Mouse (Mus musculus): Measurements from ENCODE around the gene Antxrl.

Antxrl gene

GRCm38 (mm10) chr14:34052516-34052915 lies at the start of gene Antxrl:
Gene Antxrl (plus strand): TSS chr14:34052707.
- no peak for DNase-seq (ENCODE audit: inconsistent ontology term)

- DNase-seq (ENCODE audit: inconsistent ontology term): no peak
Measured at GRCm38 (mm10) chr14:34015063-34015462, 37.4 kb upstream of the Antxrl start, which contains the start of gene Gm30083. Gene Gm30083 (minus strand): TSS chr14:34015182.

- no peak for DNase-seq (ENCODE audit: inconsistent ontology term)
Measured at GRCm38 (mm10) chr14:34016381-34016780, 36.1 kb upstream of the Antxrl start, which contains the start of gene Gm5460. Gene Gm5460 (plus strand): TSS chr14:34016758.

- DNase-seq (ENCODE audit: inconsistent ontology term): no peak
Measured at GRCm38 (mm10) chr14:34016938-34017337, 35.6 kb upstream of the Antxrl start.

- DNase-seq (ENCODE audit: inconsistent ontology term): no peak
Measured at GRCm38 (mm10) chr14:34026710-34027109, 25.8 kb upstream of the Antxrl start.

- DNase-seq (ENCODE audit: inconsistent ontology term): peak; percentile 11
Measured at GRCm38 (mm10) chr14:34033841-34034610, 18.5 kb upstream of the Antxrl start.

- DNase-seq (ENCODE audit: inconsistent ontology term): no peak
Measured at GRCm38 (mm10) chr14:34041241-34041640, 11.3 kb upstream of the Antxrl start.

GRCm38 (mm10) chr14:34043341-34043740 lies 9.2 kb upstream of the Antxrl start:
- DNase-seq (ENCODE audit: inconsistent ontology term): no peak

GRCm38 (mm10) chr14:34050101-34050779 lies 2.3 kb upstream of the Antxrl start:
- no peak for DNase-seq (ENCODE audit: inconsistent ontology term)

GRCm38 (mm10) chr14:34071665-34072064 lies 19.2 kb downstream of the Antxrl start:
- DNase-seq (ENCODE audit: inconsistent ontology term): no peak

- DNase-seq (ENCODE audit: inconsistent ontology term): no peak
Measured at GRCm38 (mm10) chr14:34075346-34075745, 22.8 kb downstream of the Antxrl start.

- no peak for DNase-seq (ENCODE audit: inconsistent ontology term)
Measured at GRCm38 (mm10) chr14:34077222-34077621, 24.7 kb downstream of the Antxrl start.

GRCm38 (mm10) chr14:34078293-34078692 lies 25.8 kb downstream of the Antxrl start:
- no peak for DNase-seq (ENCODE audit: inconsistent ontology term)

- DNase-seq (ENCODE audit: inconsistent ontology term): peak; percentile 68
Measured at GRCm38 (mm10) chr14:34080321-34080997, 28.0 kb downstream of the Antxrl start.

- no peak for DNase-seq (ENCODE audit: inconsistent ontology term)
Measured at GRCm38 (mm10) chr14:34085731-34086130, 33.2 kb downstream of the Antxrl start, which contains the start of gene Anxa8. Gene Anxa8 (plus strand): TSS chr14:34085981.

- DNase-seq (ENCODE audit: inconsistent ontology term): peak; percentile 11
Measured at GRCm38 (mm10) chr14:34086806-34087205, 34.3 kb downstream of the Antxrl start.

- peak; percentile 71 for DNase-seq (ENCODE audit: inconsistent ontology term)
Measured at GRCm38 (mm10) chr14:34087856-34088398, 35.4 kb downstream of the Antxrl start.

GRCm38 (mm10) chr14:34089796-34090195 lies 37.3 kb downstream of the Antxrl start:
- peak; percentile 31 for DNase-seq (ENCODE audit: inconsistent ontology term)

GRCm38 (mm10) chr14:34091475-34091874 lies 39.0 kb downstream of the Antxrl start:
- DNase-seq (ENCODE audit: inconsistent ontology term): no peak

- DNase-seq (ENCODE audit: inconsistent ontology term): no peak
Measured at GRCm38 (mm10) chr14:34092856-34093255, 40.3 kb downstream of the Antxrl start.

GRCm38 (mm10) chr14:34096161-34096560 lies 43.7 kb downstream of the Antxrl start:
- DNase-seq (ENCODE audit: inconsistent ontology term): peak; percentile 33

GRCm38 (mm10) chr14:34102601-34103000 lies 50.1 kb downstream of the Antxrl start, which contains the start of gene A630023A22Rik:
Gene A630023A22Rik (minus strand): TSS chr14:34102754.
- no peak for DNase-seq (ENCODE audit: inconsistent ontology term)
